Mouse (Mus musculus): ENCODE data around the gene Wap.

Wap gene

DNA sequence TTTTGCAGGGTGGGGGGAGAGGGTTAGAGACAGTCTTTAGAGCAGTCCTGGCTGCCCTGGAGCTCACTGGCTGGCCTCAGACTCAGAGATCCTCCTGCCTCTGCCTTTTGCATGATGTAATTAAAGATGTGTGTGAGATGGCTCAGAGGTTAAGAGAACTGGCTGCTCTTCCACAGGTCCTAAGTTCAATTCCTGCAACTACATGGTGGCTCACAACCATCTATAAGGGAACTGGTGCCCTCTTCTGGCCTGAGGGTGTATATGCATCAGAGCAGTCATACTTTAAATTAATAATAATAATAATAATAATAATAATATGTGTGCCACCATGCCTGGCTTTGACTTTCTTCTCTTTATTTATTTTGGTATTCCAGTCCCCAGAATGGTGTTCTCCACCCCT, 8.8 kb downstream of the Wap start:
- in situ Hi-C loops (cut with MboI, MseI): loop anchor here (5.0 kb wide), 1 partner anchor 102 kb away; no protein-coding TSS in a partner anchor

GRCm38 (mm10) chr11:6628568-6628967, 9.9 kb downstream of the Wap start:
- in situ Hi-C loops (cut with MboI, MseI): loop anchor here (5.0 kb wide), 1 partner anchor 101 kb away; no protein-coding TSS in a partner anchor

- in situ Hi-C loops (cut with MboI, MseI): loop anchor here (5.0 kb wide), 1 partner anchor 100 kb away; no protein-coding TSS in a partner anchor
These were observed 10.7 kb downstream of the Wap start for GRCm38 (mm10) chr11:6627731-6628130.

DNA sequence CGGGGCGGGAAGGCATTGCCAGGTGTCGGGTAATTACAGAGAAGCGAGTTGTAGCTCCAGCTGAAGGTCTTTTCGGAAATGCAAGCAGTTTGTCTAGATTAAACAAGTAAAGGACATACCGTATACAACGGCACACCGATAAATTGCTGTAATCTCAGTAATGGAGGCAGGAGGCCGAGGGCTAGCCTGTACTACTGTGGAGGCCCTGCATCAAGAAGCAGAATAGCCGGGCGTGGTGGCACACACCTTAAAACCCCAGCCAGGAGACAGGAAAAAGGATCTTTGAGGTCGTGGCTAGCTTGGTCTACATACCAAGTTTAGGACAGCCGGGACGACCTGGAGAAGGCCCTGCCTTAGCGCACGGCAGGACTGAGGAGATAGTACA, 12.1 kb downstream of the Wap start:
- in situ Hi-C loops (cut with MboI, MseI): loop anchor here (5.0 kb wide), 1 partner anchor 99 kb away; no protein-coding TSS in a partner anchor

- in situ Hi-C loops (cut with MboI, MseI): loop anchor here (5.0 kb wide), 1 partner anchor 98 kb away; no protein-coding TSS in a partner anchor
These were observed 12.7 kb downstream of the Wap start, which contains the start of gene Tbrg4 for GRCm38 (mm10) chr11:6625478-6626387. Gene Tbrg4, minus strand, starts transcription at chr11:6626067.

DNA sequence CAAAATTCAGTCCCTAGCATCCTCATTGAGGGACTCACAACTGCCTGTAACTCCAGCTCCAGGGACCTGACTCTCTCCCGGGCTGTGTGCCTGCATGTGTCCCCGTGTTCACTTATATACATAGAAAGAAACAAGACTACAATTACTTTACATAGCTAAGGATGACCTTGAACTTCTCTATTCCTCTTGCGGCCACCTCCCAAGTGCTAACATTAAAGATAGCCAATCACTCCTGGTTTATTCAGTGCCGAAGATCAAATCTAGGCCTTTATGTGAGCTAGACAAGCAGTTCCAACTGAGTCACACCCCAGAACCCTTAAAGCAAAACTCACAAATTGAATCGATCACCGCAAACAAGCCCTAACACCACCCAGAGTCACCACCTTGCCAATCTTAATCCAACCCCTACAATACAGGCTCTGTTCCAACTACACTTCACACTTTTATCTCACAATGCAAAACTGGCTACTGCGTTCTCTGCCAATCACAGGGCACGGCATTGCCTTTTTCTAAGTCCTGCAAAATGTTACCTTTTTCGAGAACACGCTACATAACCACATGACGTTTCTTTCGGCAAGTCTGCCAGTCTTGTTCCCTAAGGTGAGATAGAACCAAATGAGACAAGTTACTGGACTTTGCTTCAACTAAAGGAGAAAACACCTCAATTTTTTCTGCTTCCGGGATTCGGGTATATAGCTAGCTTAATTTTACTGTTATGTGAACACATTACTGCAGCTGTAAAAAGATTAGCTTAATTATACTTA, 13.6 kb downstream of the Wap start:
- in situ Hi-C loops (cut with MboI, MseI): loop anchor here (5.0 kb wide), 1 partner anchor 98 kb away; no protein-coding TSS in a partner anchor

- in situ Hi-C loops (cut with MboI, MseI): no loop called here
These were observed 14.7 kb downstream of the Wap start for GRCm38 (mm10) chr11:6623704-6624103.

DNA sequence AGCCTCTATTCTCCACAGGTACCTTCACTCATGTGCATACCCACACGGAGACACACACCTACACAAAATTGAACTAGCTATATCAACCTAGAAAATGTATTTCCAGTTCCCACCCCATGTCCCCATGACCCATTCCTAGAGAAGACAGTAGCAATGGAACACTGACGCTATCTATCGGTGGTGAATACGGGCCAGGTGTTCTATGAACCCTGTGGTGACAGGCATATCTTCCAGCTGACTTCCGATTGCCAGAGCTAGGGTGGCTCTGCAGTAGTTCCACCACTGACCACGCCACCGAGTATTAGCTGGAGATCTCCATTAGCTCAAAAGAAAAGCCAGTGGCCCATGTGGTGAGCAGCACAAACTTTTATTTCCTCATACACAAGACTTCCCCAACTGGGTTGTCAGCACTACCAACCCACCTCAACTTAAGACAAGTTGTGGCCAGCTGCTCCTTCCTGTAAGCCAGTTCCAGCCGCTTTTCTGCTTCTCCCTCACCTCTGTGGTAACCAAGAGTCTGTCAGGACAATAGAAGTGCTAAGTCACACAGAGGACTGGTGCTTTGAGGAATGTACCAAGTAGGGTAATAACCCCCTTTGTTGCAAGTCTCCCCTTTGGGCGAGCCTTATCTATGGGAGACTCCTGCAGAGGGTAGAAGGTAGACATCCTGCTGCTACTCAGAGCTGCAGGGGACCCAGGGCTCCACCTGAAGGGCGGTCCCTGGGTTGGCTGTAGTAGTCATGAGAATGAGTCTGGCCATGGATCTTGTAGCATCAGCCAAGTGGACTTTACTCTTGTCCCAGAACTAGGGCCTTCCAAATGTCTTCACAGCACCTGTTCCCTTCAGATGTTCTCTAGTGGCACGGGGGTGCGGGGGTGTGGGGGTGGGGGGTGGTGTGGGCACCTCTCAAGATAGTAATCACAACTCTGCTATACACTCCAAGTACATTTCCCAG, 22.9 kb downstream of the Wap start:
- in situ Hi-C loops (cut with MboI, MseI): no loop called here

- in situ Hi-C loops (cut with MboI, MseI): no loop called here
These were observed 32.7 kb downstream of the Wap start, which contains the start of gene Nacad for GRCm38 (mm10) chr11:6605491-6606399. Gene Nacad, minus strand, starts transcription at chr11:6606053.

DNA sequence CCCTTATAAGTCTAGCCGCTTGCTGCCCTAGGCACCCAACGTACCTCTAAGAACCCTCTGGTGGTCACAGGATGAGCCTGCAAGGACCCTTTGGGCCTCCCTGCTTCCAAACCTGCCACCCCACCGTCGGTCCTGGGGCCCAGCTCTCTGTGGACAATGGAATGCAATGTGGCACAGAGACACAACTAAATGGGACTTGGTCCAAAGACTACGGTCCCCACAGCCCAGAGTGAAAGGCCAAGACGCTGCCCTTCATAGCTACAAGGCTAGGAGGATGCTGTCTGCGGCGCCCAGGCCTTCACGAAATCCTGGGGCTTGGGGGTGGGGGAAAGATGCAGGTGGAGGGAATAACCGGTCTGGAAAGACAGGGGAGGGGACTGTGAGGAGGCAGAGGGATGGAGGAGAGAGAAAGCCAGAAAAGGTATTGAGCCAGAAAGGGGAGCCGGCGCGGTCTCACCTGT, 33.4 kb downstream of the Wap start:
- in situ Hi-C loops (cut with MboI, MseI): no loop called here

GRCm38 (mm10) chr11:6604604-6604936, 33.9 kb downstream of the Wap start:
- in situ Hi-C loops (cut with MboI, MseI): no loop called here

DNA sequence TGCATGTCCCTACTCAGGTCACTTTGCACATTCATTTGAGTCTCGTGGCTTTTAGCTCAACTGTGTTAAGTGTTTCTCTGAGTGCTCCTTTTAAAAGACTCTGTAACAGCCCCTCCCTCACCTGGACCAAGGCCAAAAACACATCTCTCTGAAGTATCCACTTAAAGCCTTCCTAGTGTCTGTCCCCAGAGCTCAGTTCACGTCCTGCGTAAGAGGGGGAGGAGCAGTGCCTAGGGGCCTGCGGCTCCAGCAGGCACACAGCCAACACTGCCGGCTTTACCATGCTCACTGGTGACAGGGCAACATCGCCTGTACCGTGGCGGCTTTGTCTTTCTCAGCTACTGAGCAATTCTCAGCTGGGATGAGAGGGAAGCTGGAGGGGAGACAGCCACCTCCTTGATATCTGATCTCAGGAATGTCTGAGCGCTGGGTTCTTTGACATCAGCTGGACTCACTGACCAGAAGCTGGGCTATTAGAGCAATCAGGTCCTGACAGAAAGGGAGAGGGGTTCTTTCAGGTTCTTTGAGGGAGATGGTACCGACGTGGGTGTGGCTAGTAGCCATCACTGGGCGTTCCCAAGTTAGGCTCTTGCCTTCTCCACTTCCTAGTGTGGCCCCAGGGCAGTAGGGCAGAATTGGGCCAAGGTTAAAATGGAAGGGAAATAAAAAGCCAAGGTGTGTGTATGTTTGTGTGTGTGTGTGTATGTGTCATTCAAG, 34.4 kb downstream of the Wap start:
- in situ Hi-C loops (cut with MboI, MseI): no loop called here

DNA sequence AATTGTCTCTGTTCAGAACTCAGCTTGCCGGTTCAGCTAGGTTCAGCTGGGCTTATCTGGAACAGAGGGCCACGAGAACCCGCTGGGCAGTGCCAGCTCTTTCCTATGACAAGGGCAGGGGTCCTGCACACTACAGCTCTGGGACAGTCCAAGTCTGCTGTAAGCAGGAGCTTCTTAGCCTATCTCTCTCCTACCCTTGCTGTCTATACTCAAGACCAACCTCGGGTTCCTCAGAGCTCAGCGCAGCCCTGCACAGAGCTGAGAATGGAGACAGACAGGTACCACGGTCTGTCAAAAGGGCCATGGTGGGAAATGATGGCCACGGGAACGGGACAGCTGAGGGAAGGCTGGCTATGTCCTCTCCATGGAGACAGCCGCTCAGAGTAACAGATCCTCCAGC, 35.2 kb downstream of the Wap start:
- in situ Hi-C loops (cut with MboI, MseI): no loop called here

DNA sequence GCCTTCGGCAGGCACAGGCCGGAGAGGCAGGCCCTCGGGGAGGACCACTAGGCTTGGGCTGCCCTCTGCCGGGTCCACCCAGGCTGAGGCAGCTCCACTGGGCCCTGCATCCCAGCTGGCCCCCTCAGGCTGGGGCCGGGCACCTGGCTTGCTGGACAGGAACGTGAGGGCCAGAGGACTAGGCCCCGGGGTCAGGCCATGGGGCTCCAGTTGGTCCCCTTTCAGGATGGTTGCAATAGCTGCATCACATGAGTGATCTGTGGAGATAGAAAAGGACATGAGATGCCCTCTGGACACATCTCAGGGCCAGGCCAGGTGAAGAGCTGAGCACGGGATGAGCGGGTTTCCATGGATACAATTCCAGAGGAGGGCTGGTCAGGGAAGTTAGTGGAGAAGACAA, 35.8 kb downstream of the Wap start:
- in situ Hi-C loops (cut with MboI, MseI): no loop called here

- in situ Hi-C loops (cut with MboI, MseI): no loop called here
These were observed 36.6 kb downstream of the Wap start for GRCm38 (mm10) chr11:6601649-6602480.

- in situ Hi-C loops (cut with MboI, MseI): no loop called here
These were observed 38.0 kb downstream of the Wap start for GRCm38 (mm10) chr11:6600284-6600944.

DNA sequence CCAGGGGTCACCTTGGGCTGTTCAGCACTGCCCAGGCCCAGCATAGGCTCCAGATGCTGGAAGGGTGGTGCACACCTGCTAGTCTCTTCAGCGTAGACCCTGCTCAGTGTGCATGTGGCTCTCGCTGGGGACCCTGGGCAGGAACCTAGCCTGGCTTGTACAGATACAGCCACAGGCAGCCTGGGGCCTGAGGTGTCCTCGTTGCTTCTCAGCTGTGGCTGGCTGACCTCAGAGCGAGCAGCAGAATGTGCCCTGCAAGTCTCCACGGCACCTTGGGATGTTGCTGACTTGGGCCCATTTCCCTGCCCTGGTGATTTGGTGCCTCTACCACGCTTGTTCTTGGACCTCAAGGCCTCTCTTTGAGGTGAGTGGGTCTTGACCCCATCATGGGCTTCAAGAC, 38.6 kb downstream of the Wap start:
- in situ Hi-C loops (cut with MboI, MseI): no loop called here

Data from T-helper 2 cell (primary cell).